8 mouse cellular contexts compared by ENCODE assay signal in the genomic region with DNA sequence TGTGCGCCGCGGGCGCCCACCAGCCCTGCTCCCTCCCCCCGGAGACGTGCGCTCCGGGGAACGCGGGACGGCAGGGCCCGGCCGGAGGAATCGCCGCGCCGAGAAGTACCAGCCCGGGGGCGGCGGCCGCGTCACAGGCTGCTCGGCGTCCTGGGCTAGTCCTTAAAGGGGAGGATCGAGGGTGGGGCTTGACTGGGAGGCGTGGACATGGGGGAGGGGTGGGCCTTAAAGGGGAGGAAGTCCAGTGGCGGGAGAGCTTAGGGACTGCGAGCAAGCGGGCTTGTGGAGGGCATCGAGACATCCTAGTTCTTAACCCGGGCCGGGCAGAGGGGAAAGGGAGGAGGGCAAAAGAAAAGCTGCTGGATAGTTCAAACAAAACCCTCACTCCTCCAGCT. TPM values are rescaled to one million over a fixed set of nuclear protein-coding genes. Genes with fewer than 3 reads are reported as not detected.
DNase-seq lines count a peak whose midpoint lies in the region; ATAC-seq and TF ChIP-seq lines count a peak whose summit lies in the region.

Gene Mapkapk2 (minus strand): TSS at position 127 of the 395 bp plus-strand sequence.

- H3K79me2 ChIP-seq in heart, adult 2 months (replicated peaks; ENCODE audit: control insufficient read depth, insufficient read depth, low read length) = peaks cover 5% of the 10 kb centered on the region

- DNase-seq in 3T3-L1 (ENCODE audit: low read depth, low spot score) = peak; percentile 93
- peak; percentile 95 to 98 for DNase-seq in adrenal gland, postnatal 36 days
- peak; percentile 92 to 93 for DNase-seq in heart, adult 2 months
- DNase-seq in kidney, adult 8-10 months = peak; percentile 88 to 91
- peak; percentile 96 for DNase-seq in liver
- DNase-seq in spleen, postnatal 4 days (ENCODE audit: low spot score in 2 of 2) = peak; percentile 91 to 96

- peak; percentile 94 for ATAC-seq in embryonic facial prominence, embryonic 13.5 days (ENCODE audit: insufficient number of reproducible peaks, insufficient read depth, low FRiP score, low TSS enrichment, low read depth)
- ATAC-seq in monocyte, adult 5-6 weeks (replicated peaks; ENCODE audit: insufficient number of reproducible peaks, low FRiP score, low TSS enrichment, poor library complexity, severe bottlenecking) = peak; percentile 89

- intact Hi-C loops in heart, adult 2 months (cut with DNase I) = loop anchor here (2.0 to 10.0 kb wide), 2 partner anchors 37 to 383 kb away; partner anchors contain the start of genes Gm29427 and Yod1

- H3K4me3 ChIP-seq in embryonic facial prominence, embryonic 13.5 days = peak within 1 kb of the TSS; percentile 91
- H3K4me3 ChIP-seq in heart, adult 2 months = peak within 1 kb of the TSS; percentile 97

- TF ChIP-seq POLR2A in heart, adult 2 months (IDR thresholded peaks at IDR 0.05; ENCODE audit: insufficient read depth, low read depth, low read length) = peak; percentile 95

- H3K27ac ChIP-seq in embryonic facial prominence, embryonic 13.5 days = peak within 1 kb of the TSS; percentile 94
- peak within 1 kb of the TSS; percentile 91 for H3K27ac ChIP-seq in heart, adult 2 months

- no peak for TF ChIP-seq CTCF in heart, adult 2 months (IDR thresholded peaks at IDR 0.05)

- H3K4me1 ChIP-seq in embryonic facial prominence, embryonic 13.5 days = peaks cover 31% of the 10 kb centered on the region
- H3K4me1 ChIP-seq in heart, adult 2 months (ENCODE audit: control insufficient read depth, insufficient read depth, low read length) = peaks cover 11% of the 10 kb centered on the region

- peak within 1 kb of the TSS; percentile 84 for H3K4me2 ChIP-seq in embryonic facial prominence, embryonic 13.5 days

- TF ChIP-seq EP300 in heart, adult 2 months (IDR thresholded peaks at IDR 0.05; ENCODE audit: insufficient read depth, low read depth, low read length) = no peak

- peak within 1 kb of the TSS; percentile 94 for H3K9ac ChIP-seq in embryonic facial prominence, embryonic 13.5 days
- H3K9ac ChIP-seq in heart, adult 2 months (ENCODE audit: low read depth, low read length) = peak within 1 kb of the TSS; percentile 85

- H3K9me3 ChIP-seq in embryonic facial prominence, embryonic 13.5 days = no peaks in the 10 kb centered on the region

- H3K36me3 ChIP-seq in embryonic facial prominence, embryonic 13.5 days = no peaks in the 10 kb centered on the region
- peaks cover 11% of the 10 kb centered on the region for H3K36me3 ChIP-seq in heart, adult 2 months (ENCODE audit: control insufficient read depth, insufficient read depth, low read length)

- no peaks in the 10 kb centered on the region for H3K27me3 ChIP-seq in embryonic facial prominence, embryonic 13.5 days
- H3K27me3 ChIP-seq in heart, adult 2 months (ENCODE audit: control insufficient read depth, insufficient read depth, low read length) = no peaks in the 10 kb centered on the region

- under 1% methylated on average over 22 of the region's 32 CpGs for WGBS in embryonic facial prominence, embryonic 13.5 days
- WGBS in heart, adult 2 months = under 1% methylated on average over 32 of the region's 32 CpGs

RNA-seq across cellular contexts. Expression of gene Mapkapk2, which starts in this region (rescaled TPM):
- total RNA-seq in adrenal gland, postnatal 36 days (2021) = 100 to 1,000 TPM; 205 to 213 TPM
- polyA plus RNA-seq in embryonic facial prominence, embryonic 13.5 days (2015; fragmentation: Nextera tagmentation; extraction: Ambion mirVana) = 39.8 and 40.4 TPM in 2 replicates
- 100 to 1,000 TPM; 283 to 363 TPM for total RNA-seq in heart, adult 2 months (2021)
- 196 and 305 TPM in 2 replicates for polyA plus RNA-seq in heart, adult 2 months (2012; rRNA removed)
- 205 to 262 TPM (median 212 TPM) in 3 replicates for total RNA-seq in monocyte, adult 5-6 weeks (2017)

Comparison
In these comparisons a context has a peak if more than half of its experiments do, and no peak if none do; other contexts are left out.
1. Peak in every context shown above with its lines: DNase-seq, ATAC-seq, H3K4me3 ChIP-seq and H3K27ac ChIP-seq.